Mouse (Mus musculus) inflammation-experienced regulatory T-cells, adult 6 months (primary cell): Measurements from ENCODE around the gene Mrps27. TPM values are rescaled to one million over a fixed set of nuclear protein-coding genes. Genes with fewer than 3 reads are reported as not detected.
"Not testable (repeated sequence)": the region's sequence is repeated elsewhere in the genome, so short reads cannot be mapped to it uniquely, and the experiment has no call there.

Experiments used
- ATAC-seq: one replicate; pipeline ENCODE4 v1.8.0; 2017
- polyA plus RNA-seq, 3 experiments: library from polyadenylated mRNA; unstranded; fragments of 100-300 nt; shearing (Covaris generic); gene quantifications; one replicate each; pipeline ENCODE4 v1.2.1; 2017

The Mrps27 gene
- 10 to 100 TPM; 18.6 to 40.0 (median 25.5) TPM for polyA plus RNA-seq

DNA sequence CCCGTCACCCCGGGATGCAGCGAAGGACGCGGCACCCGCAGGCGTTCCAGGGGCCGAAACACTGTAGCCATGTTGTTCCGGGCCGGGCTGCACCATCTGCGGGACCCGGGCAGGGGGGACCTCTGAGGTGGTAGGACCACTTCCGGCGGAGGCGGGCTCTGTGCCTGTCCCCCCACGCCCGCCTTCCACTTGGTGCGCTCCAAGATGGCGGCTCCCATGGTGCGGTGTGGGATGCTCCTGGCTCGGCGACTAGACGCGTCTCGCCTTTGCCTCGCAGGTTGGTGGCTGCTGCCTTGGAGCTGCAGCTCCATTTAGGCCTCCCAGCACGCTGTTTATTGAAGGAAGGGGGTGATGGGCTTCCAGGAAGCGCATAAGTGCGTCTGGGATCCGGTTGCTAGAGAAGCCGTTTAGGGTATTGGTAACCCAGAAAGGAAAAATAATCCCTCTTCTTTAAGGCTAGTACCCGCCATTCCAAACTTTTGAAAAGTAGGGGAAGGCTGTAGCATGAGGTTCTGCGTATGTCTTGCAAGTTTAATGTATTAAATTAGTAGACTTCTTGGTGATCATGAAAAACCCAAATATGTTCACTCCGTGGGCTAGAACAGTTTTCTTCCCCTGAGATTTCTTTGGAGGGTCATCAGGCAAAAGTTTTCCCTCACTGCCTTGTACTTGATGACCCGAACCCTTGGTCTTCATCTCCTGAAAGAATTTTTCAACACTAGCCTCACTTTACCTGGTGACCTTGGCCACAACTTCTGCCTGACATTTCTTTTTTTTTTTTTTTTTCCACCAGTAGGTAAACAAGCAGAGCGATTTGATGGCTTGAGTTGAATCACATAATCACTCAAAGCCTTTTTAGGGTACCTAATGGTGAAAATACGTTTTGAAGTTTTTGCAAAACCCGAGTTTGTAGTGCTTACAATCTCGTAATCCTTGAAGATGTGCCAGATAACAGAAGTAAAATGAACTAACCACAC is at the start of gene Mrps27, which contains the start of gene Ptcd2:
Gene Mrps27, plus strand, starts transcription at position 188 of the 977 bp plus-strand sequence.
Gene Ptcd2, minus strand, starts transcription at position 107 of the 977 bp plus-strand sequence.
- ATAC-seq = peak; percentile 98

DNA sequence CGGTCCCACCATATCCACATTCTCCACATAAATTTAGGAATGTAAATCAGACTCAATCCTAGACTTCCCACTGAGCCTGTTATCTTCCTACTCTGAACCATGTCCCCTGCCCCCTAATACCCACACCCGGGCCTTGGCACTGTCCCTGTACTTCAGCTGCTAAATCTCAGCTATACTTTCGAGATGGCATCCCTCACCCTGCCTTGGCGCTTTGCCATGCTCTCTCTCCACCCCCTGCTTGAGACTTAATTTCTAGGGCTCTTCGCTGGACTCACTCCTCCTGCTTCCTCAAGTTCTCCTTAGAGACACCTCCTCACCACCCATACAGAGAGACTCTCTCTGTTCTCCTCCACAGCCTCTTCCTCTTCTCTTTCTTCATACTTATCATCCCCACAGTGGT is 44.7 kb upstream of the Mrps27 start:
- ATAC-seq = no peak

DNA sequence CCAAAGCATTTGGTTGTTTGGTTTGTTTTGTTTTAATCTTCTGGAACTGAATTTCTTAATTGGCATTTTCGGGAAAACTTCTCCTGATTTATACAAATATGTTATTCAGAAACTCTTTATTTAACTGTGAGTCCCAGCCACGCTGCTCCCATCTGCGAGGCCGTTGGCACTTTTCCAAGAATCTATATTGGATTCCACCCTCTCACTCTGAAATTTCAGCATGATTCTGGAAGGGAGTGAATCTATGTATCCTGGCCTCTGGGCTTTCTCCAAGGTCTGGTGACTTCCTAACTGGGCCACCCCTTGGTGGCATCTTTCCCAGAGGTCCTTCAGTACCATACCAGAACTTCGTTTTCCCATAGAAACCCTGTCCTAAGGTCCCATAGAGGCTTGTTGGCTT is 40.7 kb upstream of the Mrps27 start:
- no peak for ATAC-seq

DNA sequence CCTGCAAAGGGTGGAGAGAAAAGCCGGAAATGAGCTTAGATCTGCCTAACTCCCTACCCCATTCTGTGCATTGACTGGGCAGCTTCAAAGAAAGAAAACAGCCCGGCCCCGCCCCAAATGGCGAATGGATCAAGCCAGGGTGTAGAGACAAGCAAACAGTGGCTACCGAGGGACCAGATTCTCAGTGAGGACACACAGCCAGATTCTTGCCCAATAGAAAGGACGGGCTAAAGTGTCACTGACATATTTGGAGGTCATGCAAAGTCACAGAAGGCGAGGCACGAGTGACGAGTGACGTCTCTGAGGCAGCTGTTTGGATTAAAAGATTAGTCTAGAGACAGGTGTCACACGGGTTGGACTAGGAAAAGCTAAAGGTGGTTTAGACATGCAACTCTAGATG is 40.2 kb upstream of the Mrps27 start:
- ATAC-seq = no peak

DNA sequence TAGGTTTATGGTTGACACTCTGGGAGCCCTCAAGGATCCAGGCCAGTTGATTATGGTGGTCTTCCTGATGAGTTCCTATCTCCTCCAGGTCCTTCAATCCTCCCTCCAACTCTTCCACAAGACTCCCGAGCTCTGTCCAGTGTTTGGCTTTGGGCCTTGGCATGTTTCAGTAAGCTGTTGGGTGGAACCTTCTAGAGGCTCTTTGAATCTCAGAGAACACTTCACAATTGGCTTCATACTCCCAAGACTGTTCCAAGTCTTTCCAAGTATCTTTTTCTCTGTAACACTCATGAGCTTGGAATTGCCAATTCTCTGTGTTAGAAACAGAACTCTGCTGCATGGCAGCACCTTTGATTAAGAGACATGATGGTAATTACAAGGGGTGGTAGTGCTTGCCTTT is 39.4 kb upstream of the Mrps27 start:
- ATAC-seq = no peak

DNA sequence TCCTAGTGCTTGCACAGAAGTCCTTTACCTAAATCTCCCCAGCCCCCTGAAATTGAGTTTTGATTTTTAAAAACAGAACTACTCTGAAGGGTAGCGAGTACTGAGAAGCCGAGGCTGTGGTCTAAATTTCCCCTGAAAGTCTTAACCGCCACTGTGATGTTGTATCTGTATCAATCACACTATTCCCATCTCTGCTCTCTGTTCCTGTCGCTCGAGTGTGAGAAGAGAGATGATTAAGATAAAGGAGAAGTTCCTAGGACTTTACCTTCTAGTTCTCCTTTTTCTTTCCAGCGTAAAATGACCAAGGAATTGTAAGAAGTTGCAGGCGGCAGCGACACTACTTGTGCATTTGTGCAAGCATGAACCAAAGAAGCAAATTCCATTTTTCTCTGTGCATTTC is 38.4 kb upstream of the Mrps27 start:
- no peak for ATAC-seq

DNA sequence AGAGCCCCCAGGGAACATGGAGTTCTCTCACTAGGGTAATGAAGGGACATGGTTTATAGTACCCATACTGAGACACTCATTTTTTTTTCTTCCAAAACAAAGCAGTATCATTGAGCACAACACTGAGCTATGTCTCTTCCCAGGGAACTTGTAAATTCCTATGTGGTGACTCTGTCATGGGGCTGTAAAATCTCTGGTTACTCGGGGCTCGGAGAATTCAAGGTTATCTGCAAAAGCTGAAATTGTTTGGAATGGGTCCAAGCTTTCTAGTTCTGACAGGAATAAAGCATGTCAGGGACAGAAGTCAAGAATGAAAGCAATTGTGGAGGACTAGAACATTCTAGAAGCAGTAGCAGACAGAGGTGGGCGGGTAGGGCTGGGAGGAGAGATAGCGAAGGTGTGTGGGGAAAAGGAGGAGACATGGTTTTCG is 36.6 kb upstream of the Mrps27 start:
- ATAC-seq = no peak

DNA sequence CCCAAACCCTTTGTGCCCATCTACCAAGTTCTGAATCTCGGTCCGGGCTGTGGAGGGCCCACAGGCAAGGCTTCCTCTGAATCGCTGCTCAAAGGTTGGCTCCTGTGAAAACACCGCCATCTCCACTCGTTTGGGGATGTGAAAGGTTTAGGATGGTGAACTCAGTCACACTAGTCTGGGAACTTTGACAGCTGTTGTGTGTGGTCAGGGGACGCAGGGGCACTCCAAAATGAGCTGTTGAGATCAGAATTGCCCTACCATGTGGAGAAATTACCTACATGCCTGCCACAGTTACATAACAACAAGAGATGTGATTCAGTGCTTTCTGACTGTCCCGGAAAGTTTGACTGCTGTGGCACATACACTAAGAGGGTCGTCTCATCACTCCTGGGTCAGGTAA is 36.2 kb upstream of the Mrps27 start:
- no peak for ATAC-seq

DNA sequence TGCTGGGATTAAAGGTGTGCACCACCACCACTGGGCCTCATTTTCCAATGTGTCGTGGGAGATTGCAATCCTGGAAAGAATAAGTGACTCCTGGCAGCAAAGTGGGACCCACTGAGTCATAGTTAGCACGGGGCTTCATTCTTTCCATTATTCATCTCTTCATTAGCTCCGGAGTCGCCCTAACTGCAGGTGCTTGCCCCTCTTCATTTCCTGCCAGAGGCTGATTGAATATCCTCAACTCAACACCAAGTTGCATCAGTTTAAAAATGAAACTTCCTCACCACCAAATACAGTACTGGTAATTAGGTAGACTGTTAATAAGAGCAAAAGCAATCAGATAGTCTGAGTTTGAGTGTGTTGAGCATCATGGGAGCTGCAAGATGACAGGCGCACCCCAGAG is 30.5 kb upstream of the Mrps27 start:
- no peak for ATAC-seq

DNA sequence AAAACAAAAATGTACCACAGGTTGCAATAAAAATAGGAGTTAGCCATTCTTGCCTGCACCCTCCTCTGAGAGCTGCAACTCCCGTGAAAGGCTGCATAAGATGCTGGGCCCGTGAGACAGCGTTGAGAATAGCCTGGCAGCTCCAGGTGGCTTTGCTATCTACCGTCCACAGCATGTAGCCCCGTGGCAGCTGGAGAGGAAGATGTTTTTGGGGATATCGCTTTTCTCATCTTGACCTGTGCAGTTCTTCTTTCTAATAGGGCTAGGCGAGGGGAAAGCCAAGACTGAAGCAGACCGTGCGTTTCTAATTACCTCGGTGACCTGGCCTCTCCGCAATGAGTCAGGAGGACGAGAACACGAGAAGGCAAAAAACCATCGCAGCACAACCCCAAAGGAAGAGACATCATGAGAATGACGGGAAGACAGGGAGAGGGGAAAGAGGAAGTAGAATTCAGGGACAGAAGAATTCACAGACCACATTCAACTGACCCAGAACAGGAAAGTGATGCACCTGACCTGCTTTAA is 29.9 kb upstream of the Mrps27 start:
- no peak for ATAC-seq

DNA sequence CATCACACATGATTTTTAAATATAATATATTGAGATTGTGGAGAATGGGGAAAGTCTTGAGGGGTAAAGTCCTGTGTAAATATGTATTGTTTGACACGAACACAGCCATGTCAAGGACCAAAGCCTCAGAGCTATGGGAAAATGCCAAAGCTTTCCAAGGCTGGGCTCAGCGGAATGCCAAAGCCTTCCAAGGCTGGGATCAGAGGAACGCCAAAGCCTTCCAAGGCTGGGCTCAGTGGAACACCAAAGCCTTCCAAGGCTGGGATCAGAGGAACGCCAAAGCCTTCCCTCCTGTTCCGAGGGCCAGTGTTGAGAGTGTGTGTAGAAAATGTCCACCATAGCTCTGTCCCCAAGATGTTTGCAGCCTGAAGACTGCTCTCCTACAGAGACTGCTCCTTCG is 28.2 kb upstream of the Mrps27 start:
- ATAC-seq = no peak

DNA sequence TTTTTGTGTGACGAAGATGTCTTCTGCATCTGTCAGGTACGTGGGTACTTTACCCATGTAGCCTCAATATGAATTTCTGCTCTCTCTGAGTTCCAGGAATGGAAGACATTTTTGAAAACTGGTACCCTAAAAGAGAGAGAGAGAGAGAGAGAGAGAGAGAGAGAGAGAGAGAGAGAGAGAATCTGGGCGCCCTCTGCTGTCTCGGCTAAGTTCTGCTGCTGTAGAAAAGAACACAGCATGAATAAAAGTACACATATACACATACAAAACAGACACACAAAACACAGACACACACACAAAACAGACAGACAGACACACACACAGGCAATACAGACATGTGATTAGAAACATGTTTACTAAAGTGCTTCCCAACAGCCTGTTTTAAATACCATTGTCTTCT is 27.5 kb upstream of the Mrps27 start:
- ATAC-seq = no peak

DNA sequence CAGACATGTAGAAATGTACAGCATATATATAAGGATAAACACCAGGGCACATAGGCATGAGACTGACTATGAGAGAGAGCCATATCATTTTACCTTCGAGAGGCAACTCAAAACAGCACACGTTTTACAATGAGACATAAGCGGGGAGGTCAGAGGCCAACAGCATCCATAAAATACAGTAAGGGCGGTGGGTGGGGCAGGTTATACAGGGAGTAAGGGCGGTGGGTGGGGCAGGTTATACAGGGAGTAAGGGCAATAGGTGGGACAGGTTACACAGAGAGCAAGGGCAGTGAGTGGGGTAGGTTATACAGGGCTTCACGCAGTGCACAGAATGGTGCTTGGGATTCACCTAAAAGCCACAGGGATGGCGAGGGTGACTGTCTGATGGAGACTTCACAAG is 24.1 kb upstream of the Mrps27 start:
- ATAC-seq = no peak

DNA sequence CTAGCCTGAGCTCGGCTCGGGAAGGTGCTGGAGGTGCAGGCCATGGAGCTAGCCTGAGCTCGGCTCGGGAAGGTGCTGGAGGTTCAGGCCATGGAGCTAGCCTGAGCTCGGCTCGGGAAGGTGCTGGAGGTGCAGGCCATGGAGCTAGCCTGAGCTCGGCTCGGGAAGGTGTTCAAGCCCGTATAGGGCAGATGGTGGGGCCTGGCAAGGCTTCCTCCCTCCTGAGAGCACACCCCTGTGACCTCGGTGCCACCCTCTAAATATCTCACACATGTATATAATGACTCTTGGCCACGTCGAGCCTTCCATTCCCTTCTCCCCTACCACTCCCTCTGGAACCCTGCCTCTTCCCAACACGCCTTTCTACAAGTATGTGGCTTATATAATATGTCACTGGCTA is 21.7 kb upstream of the Mrps27 start:
- not testable (repeated sequence) for ATAC-seq

DNA sequence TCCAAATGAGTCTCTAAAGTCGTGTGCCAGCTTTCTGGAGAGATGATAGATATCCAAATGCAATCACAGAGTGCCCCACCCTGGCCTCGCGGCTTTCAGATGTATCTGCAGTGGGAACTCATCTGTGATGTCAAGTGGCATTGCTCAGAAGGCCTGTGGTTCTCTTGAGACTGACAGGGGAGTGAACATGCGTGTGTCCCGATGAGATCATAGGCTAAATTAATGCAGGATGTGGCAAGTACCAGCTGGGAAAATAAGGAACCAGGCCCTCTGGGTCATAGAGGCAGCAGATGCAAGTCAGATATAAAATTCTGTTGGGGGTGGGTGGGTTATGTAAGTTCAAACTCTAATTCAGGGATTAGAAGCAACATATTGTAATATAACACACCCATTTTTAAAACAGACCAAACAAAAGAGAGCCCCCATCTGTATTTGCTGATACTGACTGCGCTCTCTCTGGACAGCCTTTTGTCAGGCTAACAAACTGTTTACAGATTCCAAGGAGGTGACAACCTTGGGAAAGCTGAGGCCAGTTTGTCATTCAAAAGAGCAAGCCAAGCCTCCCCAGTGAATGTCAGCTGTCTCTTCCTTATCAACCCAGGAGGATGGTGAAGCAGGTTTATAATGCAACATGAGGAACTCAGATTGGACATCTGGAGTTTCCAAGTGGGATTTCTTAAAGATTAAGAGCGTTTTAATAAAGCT is 20.8 kb upstream of the Mrps27 start:
- no peak for ATAC-seq

DNA sequence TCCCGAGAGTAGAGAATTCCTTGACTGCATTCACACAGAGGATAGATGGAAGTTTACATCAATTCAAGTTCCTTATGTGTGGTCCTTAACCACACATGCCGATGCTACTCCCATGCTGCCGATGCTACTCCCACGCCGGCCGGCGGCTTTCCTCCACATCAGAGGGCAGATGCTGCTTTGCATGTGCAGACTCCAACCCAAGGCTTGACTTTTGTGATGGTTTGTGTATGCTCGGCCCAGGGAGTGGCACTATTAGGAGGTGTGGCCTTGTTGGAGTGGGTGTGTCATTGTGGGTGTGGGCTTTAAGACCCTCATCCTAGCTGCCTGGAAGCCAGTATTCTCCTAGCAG is 20.3 kb upstream of the Mrps27 start:
- ATAC-seq = not testable (repeated sequence)

DNA sequence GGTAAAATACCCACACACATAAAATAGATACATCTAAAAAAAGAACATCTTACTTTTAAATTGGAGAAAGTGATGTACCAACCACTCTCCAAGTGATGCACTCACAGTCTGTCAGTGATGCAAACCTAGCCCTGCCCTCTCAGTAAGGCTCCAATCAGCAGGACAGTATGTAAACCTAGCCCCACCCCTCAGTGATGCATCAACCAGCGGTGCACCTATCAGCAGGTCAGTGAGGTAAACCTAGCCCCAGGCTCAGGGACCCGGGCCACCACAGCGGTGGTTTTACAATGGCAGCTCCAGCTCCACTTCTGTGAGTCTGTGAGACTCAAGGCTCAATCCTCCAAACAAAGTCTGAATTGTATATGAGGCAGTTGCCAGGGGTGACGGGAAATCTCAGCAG is 13.3 kb upstream of the Mrps27 start:
- no peak for ATAC-seq

DNA sequence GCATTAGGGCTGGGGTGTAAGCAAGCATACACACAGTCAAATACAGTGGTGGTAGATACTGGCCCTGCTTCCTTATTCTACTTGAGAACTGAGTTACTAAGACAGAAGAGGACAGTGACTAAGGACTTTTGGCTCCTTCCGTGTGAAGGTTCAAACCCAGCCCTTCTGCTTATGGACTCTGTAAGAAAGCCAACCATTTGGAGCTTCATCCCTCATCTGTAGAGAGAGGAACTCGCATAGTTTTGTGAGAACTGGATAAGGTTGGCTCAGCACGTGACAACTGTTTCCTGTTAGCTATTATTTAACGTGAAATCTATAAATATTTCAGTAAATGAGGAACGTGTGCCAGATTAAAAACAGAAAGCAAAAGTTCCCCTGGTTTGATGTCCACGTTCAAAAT is 7.1 kb upstream of the Mrps27 start:
- ATAC-seq = no peak

DNA sequence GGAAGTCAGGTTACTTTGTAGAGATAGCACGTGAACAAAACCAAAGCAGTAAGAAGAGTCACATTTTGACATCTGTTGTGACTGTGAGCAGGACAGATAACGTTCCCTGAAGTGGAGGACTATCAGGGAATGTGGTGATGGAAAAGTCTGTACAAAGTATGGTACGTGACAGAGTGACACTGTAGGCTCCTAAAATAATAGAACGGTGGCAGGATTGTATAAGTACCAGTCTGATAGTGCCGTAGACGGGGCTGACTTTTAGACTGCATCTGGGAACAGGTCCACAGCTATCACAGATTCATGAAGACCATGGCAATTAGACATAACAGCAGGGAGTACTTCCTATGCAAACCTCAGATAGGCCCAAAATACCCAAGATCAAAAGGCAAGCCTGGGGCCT is 3.1 kb upstream of the Mrps27 start:
- ATAC-seq = no peak

DNA sequence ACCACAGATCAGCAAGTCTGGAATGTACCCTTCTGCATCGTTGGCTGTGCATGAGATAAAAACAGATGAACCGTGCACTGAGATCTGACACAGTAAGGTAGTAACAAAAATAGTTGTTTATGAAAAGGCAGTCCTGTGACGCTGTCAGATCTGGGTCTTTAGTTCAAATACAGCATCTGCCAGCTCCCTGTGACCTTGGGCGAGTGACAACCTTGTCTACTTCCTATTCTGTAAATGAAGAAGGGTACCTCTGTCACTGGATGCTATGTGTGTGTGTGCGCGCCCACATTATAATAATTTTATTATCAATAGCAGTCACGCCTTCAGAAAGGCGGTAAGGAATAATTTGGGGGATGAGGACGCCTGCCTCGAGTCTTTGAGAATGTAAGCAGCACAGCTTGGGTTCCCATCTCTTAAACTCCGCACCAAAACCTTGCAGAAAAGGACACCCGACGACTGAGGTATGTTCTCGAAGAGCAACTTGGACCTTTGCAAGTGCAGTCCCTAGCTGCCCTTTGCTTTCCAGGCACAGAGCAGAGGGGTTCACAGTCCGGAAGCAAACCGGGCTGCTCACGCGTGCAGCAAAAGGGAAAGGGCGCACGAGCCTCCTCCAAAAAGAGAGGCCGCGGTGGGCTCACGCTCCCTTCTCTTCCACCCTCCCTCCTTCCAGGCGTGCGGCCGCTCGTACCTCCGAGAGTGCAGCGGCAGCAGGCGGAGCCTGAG is 549 bp upstream of the Mrps27 start:
- ATAC-seq = peak; percentile 58

DNA sequence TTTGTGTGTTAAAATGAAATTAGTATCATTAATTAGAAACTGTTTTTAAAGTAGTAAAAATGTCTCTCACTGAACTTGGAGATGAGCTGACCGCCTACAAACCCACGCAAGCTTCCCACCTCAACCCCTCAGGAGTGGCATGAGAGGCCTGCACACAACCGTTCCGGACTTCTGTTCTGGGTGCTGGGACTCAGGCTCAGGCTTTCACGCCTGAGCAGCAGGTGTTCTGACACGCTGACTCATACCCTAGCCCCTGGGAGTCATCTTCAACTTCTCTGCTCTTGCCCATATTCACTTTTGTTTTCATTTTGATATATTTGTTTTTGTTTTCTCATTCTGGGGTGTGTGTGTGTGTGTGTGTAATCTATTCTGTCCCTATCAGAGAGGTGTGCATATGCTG is 5.4 kb downstream of the Mrps27 start:
- no peak for ATAC-seq

DNA sequence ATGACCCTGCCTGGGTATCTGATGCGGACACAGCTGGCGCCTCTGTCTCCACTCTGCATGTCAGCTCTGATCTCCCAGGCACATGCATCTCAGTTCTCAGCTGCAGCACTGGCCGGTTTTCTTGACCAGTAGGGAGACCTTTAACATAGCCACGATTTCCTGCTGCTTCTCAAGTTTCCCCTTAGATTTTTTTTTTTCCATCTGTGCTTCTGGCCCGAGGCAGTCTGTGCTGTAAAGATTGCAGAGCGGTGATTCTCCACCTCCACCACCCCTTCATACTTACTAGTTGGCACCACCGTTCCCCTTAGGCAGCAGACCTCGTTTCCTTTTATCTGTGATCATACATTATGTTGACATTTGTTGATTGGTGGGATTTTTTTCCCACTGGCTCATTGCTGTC is 6.6 kb downstream of the Mrps27 start:
- ATAC-seq = no peak

DNA sequence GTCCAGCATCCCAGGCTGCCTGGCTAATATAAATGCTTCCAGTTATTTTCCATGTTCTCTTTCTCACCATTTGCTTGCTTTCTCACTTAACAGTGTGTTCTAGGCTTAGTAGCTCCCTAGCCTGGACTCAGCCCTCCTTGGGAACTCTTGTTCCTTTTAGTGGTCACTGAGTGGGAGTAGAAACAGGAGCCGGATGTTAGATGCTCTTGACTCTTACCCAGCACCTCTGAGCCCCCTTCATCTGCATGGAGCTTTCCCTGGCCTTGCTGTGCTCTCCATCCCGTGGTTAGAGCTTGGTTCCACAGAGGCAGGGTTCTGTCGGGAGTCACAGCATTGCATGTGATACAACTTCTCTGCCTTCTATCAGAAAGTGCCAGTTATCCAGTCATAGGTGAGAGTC is 7.0 kb downstream of the Mrps27 start:
- no peak for ATAC-seq
